Mouse (Mus musculus): ENCODE measurements at regions not wholly inside any gene's neighbourhood (a gene's known extent, or its start where the extent isn't known, plus 50 kb on each side); places are given as distances from the start of the nearest gene placed in this dataset.
"Not testable (repeated sequence)": the region's sequence is repeated elsewhere in the genome, so short reads cannot be mapped to it uniquely, and the experiment has no call there.

GRCm38 (mm10) chr11:40454994-40455393 lies 240.0 kb downstream of the Mat2b start:
- not testable (repeated sequence) for H3K9me3 ChIP-seq (ENCODE audit: control insufficient read depth, low read length); H3K9ac ChIP-seq (ENCODE audit: low read depth, low read length); ATAC-seq (ENCODE audit: low FRiP score, low TSS enrichment); H3K4me3 ChIP-seq (ENCODE audit: low read length); H3K27ac ChIP-seq (ENCODE audit: low read depth, low read length); H3K27me3 ChIP-seq (ENCODE audit: control insufficient read depth, insufficient read depth, low read length); H3K4me2 ChIP-seq (replicated peaks; ENCODE audit: low read depth, low read length); H3K36me3 ChIP-seq (ENCODE audit: control insufficient read depth, insufficient read depth, low read length); H3K4me1 ChIP-seq (ENCODE audit: control insufficient read depth, insufficient read depth, low read length)

- H3K27ac ChIP-seq (ENCODE audit: low read depth, low read length), result no peak overlapping the region
- H3K4me1 ChIP-seq (ENCODE audit: control insufficient read depth, insufficient read depth, low read length), result no peaks in the 10 kb centered on the region
- no peaks in the 10 kb centered on the region for H3K36me3 ChIP-seq (ENCODE audit: control insufficient read depth, insufficient read depth, low read length)
- WGBS, result 71% methylated on average over 2 of the region's 2 CpGs
- no peaks in the 10 kb centered on the region for H3K9me3 ChIP-seq (ENCODE audit: control insufficient read depth, low read length)
- H3K4me3 ChIP-seq (ENCODE audit: low read length), result no peak overlapping the region
- no peak overlapping the region for H3K9ac ChIP-seq (ENCODE audit: low read depth, low read length)
- ATAC-seq (ENCODE audit: low FRiP score, low TSS enrichment), result no peak
- no peaks in the 10 kb centered on the region for H3K27me3 ChIP-seq (ENCODE audit: control insufficient read depth, insufficient read depth, low read length)
- no peak overlapping the region for H3K4me2 ChIP-seq (replicated peaks; ENCODE audit: low read depth, low read length)
Observed at GRCm38 (mm10) chr11:40446846-40447245, 248.2 kb downstream of the Mat2b start.

- H3K36me3 ChIP-seq (ENCODE audit: control insufficient read depth, insufficient read depth, low read length), result no peaks in the 10 kb centered on the region
- no peaks in the 10 kb centered on the region for H3K27me3 ChIP-seq (ENCODE audit: control insufficient read depth, insufficient read depth, low read length)
- H3K4me3 ChIP-seq (ENCODE audit: low read length), result no peak overlapping the region
- H3K9ac ChIP-seq (ENCODE audit: low read depth, low read length), result no peak overlapping the region
- WGBS, result 89% methylated on average over 1 of the region's 1 CpGs
- no peaks in the 10 kb centered on the region for H3K4me1 ChIP-seq (ENCODE audit: control insufficient read depth, insufficient read depth, low read length)
- no peak overlapping the region for H3K27ac ChIP-seq (ENCODE audit: low read depth, low read length)
- H3K4me2 ChIP-seq (replicated peaks; ENCODE audit: low read depth, low read length), result no peak overlapping the region
- no peak for ATAC-seq (ENCODE audit: low FRiP score, low TSS enrichment)
- H3K9me3 ChIP-seq (ENCODE audit: control insufficient read depth, low read length), result no peaks in the 10 kb centered on the region
Observed at GRCm38 (mm10) chr11:40434002-40434401, 261.0 kb downstream of the Mat2b start.

GRCm38 (mm10) chr11:40428858-40429257 lies 266.1 kb downstream of the Mat2b start:
- Histone ChIP-seq H3K4me1 (ENCODE audit: control insufficient read depth, insufficient read depth, low read length) (no peaks in the 10 kb centered on the region), H3K4me3 (ENCODE audit: low read length) (no peak overlapping the region), H3K27me3 (ENCODE audit: control insufficient read depth, insufficient read depth, low read length) (no peaks in the 10 kb centered on the region), H3K9me3 (ENCODE audit: control insufficient read depth, low read length) (no peaks in the 10 kb centered on the region), H3K36me3 (ENCODE audit: control insufficient read depth, insufficient read depth, low read length) (no peaks in the 10 kb centered on the region), H3K4me2 (replicated peaks; ENCODE audit: low read depth, low read length) (no peak overlapping the region), H3K27ac (ENCODE audit: low read depth, low read length) (no peak overlapping the region), H3K9ac (ENCODE audit: low read depth, low read length) (no peak overlapping the region)
- 88% methylated on average over 2 of the region's 2 CpGs for WGBS
- ATAC-seq (ENCODE audit: low FRiP score, low TSS enrichment), result no peak

- Histone ChIP-seq H3K4me3 (ENCODE audit: low read length) (no peak overlapping the region), H3K9me3 (ENCODE audit: control insufficient read depth, low read length) (no peaks in the 10 kb centered on the region)
Observed at GRCm38 (mm10) chr11:40424316-40424715, 270.7 kb downstream of the Mat2b start.

GRCm38 (mm10) chr11:40407571-40407970 lies 287.4 kb downstream of the Mat2b start:
- H3K9ac ChIP-seq (ENCODE audit: low read depth, low read length), result no peak overlapping the region
- no peak overlapping the region for H3K4me2 ChIP-seq (replicated peaks; ENCODE audit: low read depth, low read length)
- no peak for ATAC-seq (ENCODE audit: low FRiP score, low TSS enrichment)
- no peaks in the 10 kb centered on the region for H3K27me3 ChIP-seq (ENCODE audit: control insufficient read depth, insufficient read depth, low read length)
- no peak overlapping the region for H3K4me3 ChIP-seq (ENCODE audit: low read length)
- no peak overlapping the region for H3K27ac ChIP-seq (ENCODE audit: low read depth, low read length)
- no peaks in the 10 kb centered on the region for H3K4me1 ChIP-seq (ENCODE audit: control insufficient read depth, insufficient read depth, low read length)
- no peaks in the 10 kb centered on the region for H3K36me3 ChIP-seq (ENCODE audit: control insufficient read depth, insufficient read depth, low read length)
- no peaks in the 10 kb centered on the region for H3K9me3 ChIP-seq (ENCODE audit: control insufficient read depth, low read length)

More at GRCm38 (mm10) chr11:40424316-40424715, 270.7 kb downstream of the Mat2b start:
- 67% methylated on average over 3 of the region's 3 CpGs for WGBS
- no peak overlapping the region for H3K4me2 ChIP-seq (replicated peaks; ENCODE audit: low read depth, low read length)
- no peak for ATAC-seq (ENCODE audit: low FRiP score, low TSS enrichment)
- H3K9ac ChIP-seq (ENCODE audit: low read depth, low read length), result no peak overlapping the region
- no peaks in the 10 kb centered on the region for H3K36me3 ChIP-seq (ENCODE audit: control insufficient read depth, insufficient read depth, low read length)
- H3K27ac ChIP-seq (ENCODE audit: low read depth, low read length), result no peak overlapping the region
- H3K27me3 ChIP-seq (ENCODE audit: control insufficient read depth, insufficient read depth, low read length), result no peaks in the 10 kb centered on the region
- no peaks in the 10 kb centered on the region for H3K4me1 ChIP-seq (ENCODE audit: control insufficient read depth, insufficient read depth, low read length)

GRCm38 (mm10) chr11:40402249-40402648 lies 292.8 kb downstream of the Mat2b start:
- no peak for ATAC-seq (ENCODE audit: low FRiP score, low TSS enrichment)

GRCm38 (mm10) chr11:40397453-40398104 lies 297.4 kb downstream of the Mat2b start:
- no peaks in the 10 kb centered on the region for H3K9me3 ChIP-seq (ENCODE audit: control insufficient read depth, low read length)
- no peaks in the 10 kb centered on the region for H3K36me3 ChIP-seq (ENCODE audit: control insufficient read depth, insufficient read depth, low read length)
- H3K4me2 ChIP-seq (replicated peaks; ENCODE audit: low read depth, low read length), result no peak overlapping the region
- no peak overlapping the region for H3K9ac ChIP-seq (ENCODE audit: low read depth, low read length)
- H3K4me1 ChIP-seq (ENCODE audit: control insufficient read depth, insufficient read depth, low read length), result no peaks in the 10 kb centered on the region
- no peak overlapping the region for H3K4me3 ChIP-seq (ENCODE audit: low read length)
- H3K27me3 ChIP-seq (ENCODE audit: control insufficient read depth, insufficient read depth, low read length), result no peaks in the 10 kb centered on the region
- no peak overlapping the region for H3K27ac ChIP-seq (ENCODE audit: low read depth, low read length)
- ATAC-seq (ENCODE audit: low FRiP score, low TSS enrichment), result no peak
- 77% methylated on average over 9 of the region's 9 CpGs for WGBS

More at GRCm38 (mm10) chr11:40402249-40402648, 292.8 kb downstream of the Mat2b start:
- no peak overlapping the region for H3K4me3 ChIP-seq (ENCODE audit: low read length)
- H3K36me3 ChIP-seq (ENCODE audit: control insufficient read depth, insufficient read depth, low read length), result no peaks in the 10 kb centered on the region
- H3K4me1 ChIP-seq (ENCODE audit: control insufficient read depth, insufficient read depth, low read length), result no peaks in the 10 kb centered on the region
- no peak overlapping the region for H3K27ac ChIP-seq (ENCODE audit: low read depth, low read length)
- H3K9me3 ChIP-seq (ENCODE audit: control insufficient read depth, low read length), result no peaks in the 10 kb centered on the region
- no peaks in the 10 kb centered on the region for H3K27me3 ChIP-seq (ENCODE audit: control insufficient read depth, insufficient read depth, low read length)
- H3K4me2 ChIP-seq (replicated peaks; ENCODE audit: low read depth, low read length), result no peak overlapping the region
- no peak overlapping the region for H3K9ac ChIP-seq (ENCODE audit: low read depth, low read length)
- 79% methylated on average over 1 of the region's 1 CpGs for WGBS

- H3K4me1 ChIP-seq (ENCODE audit: control insufficient read depth, insufficient read depth, low read length), result no peaks in the 10 kb centered on the region
- no peak overlapping the region for H3K27ac ChIP-seq (ENCODE audit: low read depth, low read length)
- no peaks in the 10 kb centered on the region for H3K36me3 ChIP-seq (ENCODE audit: control insufficient read depth, insufficient read depth, low read length)
- 75% methylated on average over 11 of the region's 11 CpGs for WGBS
- no peak overlapping the region for H3K4me3 ChIP-seq (ENCODE audit: low read length)
- H3K4me2 ChIP-seq (replicated peaks; ENCODE audit: low read depth, low read length), result no peak overlapping the region
- no peaks in the 10 kb centered on the region for H3K9me3 ChIP-seq (ENCODE audit: control insufficient read depth, low read length)
- H3K9ac ChIP-seq (ENCODE audit: low read depth, low read length), result no peak overlapping the region
- ATAC-seq (ENCODE audit: low FRiP score, low TSS enrichment), result no peak
- H3K27me3 ChIP-seq (ENCODE audit: control insufficient read depth, insufficient read depth, low read length), result no peaks in the 10 kb centered on the region
Observed at GRCm38 (mm10) chr11:40395331-40395730, 299.7 kb downstream of the Mat2b start.
